Mouse (Mus musculus) spleen, adult 2 months (tissue): Measurements from ENCODE around the gene Nfic.

Source experiments
- CTCF ChIP-seq: fragments of 200-500 bp; IDR thresholded peaks from 2 replicates; pipeline ENCODE4 v1.5.1; 2011; ENCODE audit warnings: mild to moderate bottlenecking, inconsistent platforms; ENCODE audit not compliant: insufficient read depth, insufficient read length, insufficient replicate concordance; ENCODE audit errors: extremely low read depth
- POLR2A ChIP-seq: fragments of 200-500 bp; IDR thresholded peaks from 2 replicates; pipeline ENCODE4 v1.6.1; 2011; ENCODE audit warnings: low read depth, low read length, inconsistent platforms

- TF ChIP-seq POLR2A: no peak
- TF ChIP-seq CTCF: no peak
These were observed 1.6 kb upstream of the Nfic start for GRCm38 (mm10) chr10:81456983-81457563.
